Mouse (Mus musculus): ENCODE results near the gene Lmf1. TPM values are rescaled to one million over a fixed set of nuclear protein-coding genes. Genes with fewer than 3 reads are reported as not detected.

Gene Lmf1
- total RNA-seq, 2 experiments from 2014 or later = 22.0 to 25.4 TPM

DNA sequence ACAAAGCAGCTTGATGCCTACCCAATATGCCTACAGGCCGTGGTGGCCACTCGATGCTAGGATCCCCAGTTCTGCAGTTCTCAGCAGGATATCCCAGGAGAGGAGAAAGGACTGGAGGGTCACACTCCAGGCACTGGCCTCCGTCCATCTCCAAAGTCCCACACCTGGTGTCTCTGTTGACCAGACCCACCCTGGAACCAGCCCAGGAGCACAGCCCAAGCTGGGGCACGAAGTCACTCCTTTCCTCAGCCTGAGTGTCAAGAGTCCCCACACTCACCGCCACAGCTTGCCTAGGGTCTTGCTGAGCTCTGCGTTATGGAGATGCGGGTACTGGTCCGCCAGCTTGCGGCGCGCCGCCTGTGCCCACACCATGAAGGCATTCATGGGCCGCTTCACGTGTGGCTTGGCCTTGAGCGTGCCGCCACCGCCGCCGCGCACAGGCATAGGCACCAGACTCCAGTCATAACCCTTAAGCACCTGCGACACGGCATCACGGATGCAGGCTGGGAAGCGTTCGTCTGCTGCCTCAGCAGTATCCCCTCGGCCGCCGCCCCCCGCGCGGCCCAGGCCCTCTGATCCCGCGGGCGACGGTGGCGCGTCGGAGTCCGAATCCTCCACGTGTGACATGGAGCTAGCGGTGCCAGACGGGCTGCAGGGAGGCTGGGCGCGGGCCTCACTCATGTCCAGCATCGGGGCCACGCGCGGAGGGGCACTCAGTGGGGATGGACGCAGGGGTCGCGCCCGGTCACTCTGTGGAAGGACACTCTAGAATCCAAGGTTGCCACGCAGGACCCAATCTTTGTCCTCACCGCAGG is 8.8 kb upstream of the Lmf1 start:
- DNase-seq (ENCODE audit: extremely low spot score in 1 of 2, low spot score in 2 of 2) = peak in 1 of 2 experiments; percentile 44
- intact Hi-C loops (cut with DNase I) = loop anchor here (1.0 to 5.0 kb wide), 3 partner anchors 14 to 232 kb away; no protein-coding TSS in a partner anchor
- Histone ChIP-seq H3K4me3 (peak overlapping the region; percentile 63), H3K27ac (peak overlapping the region; percentile 87)
- no peak for TF ChIP-seq CTCF (IDR thresholded peaks at IDR 0.05)

DNA sequence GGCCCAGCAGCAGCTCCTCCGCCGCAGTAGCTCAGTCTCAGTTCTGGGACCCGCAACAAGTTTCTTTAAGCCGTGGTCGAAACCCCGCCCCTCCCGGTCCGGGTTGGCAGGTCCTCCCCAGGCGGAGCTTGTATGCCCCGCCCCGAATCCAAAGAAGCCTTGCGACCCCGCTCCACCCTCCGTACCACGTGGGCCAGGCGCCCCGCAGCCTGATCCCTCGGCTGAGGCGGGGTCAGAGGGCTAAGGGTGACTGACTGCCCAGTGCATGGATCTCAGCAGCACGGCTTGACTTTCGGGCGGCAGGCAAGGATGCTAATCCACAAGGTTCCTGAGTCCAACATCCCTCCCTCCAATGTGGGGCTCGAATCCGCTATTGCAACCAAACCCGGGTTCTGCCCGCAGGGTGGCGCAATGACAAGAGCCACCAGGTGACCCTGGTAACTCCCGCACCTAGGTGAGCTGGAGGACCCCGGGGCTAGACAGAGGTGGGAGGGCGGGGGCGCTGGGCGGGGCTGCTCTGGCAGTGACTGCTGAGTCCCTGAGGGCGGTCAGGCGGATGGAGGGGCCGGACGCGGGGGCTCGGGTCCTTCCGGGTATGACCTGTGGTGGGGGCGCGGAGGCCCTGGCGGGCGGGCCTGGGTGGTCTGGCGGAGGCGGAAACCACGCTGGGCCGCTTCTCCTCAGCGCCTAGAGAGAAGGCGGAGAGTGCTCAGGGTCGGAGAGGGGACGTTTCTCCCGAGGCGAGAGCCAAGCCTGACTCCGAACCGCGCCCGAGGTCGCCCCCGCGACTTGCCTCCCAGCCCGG is 8.0 kb upstream of the Lmf1 start, which contains the start of gene Sox8:
Gene Sox8 (minus strand): TSS at position 39 of the 805 bp plus-strand sequence.
- intact Hi-C loops (cut with DNase I) = loop anchor here (1.0 to 5.0 kb wide), 2 partner anchors 127 to 231 kb away; no protein-coding TSS in a partner anchor
- DNase-seq (ENCODE audit: extremely low spot score in 1 of 2, low spot score in 2 of 2) = peak; percentile 91 to 93
- TF ChIP-seq CTCF (IDR thresholded peaks at IDR 0.05) = peak; percentile 50
- H3K4me3 ChIP-seq = peak within 1 kb of the TSS; percentile 63
- H3K27ac ChIP-seq = peak within 1 kb of the TSS; percentile 87

DNA sequence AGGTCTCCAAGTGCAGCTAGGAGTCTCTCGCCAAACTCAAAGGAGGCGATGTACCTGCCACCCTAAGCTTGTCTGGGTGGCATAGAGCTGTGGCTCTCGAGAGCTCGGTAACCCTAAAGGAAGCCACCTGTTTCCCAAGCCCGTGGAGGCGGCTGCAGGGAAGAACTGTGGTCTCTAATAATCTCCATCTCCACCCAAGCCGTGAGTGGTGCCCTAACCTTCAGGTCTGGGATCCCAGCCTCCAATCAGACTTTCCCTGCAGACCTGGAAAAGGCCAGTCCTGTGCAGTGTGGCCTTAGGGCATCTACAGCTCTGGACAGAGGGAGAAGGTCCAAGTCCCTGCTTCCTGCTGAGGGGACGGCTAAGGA is 7.4 kb upstream of the Lmf1 start:
- Histone ChIP-seq H3K4me3 (peak overlapping the region; percentile 63), H3K27ac (peak overlapping the region; percentile 82)
- DNase-seq (ENCODE audit: extremely low spot score in 1 of 2, low spot score in 2 of 2) = no peak
- intact Hi-C loops (cut with DNase I) = loop anchor here (5.0 kb wide), 1 partner anchor 231 kb away; no protein-coding TSS in a partner anchor
- no peak for TF ChIP-seq CTCF (IDR thresholded peaks at IDR 0.05)

DNA sequence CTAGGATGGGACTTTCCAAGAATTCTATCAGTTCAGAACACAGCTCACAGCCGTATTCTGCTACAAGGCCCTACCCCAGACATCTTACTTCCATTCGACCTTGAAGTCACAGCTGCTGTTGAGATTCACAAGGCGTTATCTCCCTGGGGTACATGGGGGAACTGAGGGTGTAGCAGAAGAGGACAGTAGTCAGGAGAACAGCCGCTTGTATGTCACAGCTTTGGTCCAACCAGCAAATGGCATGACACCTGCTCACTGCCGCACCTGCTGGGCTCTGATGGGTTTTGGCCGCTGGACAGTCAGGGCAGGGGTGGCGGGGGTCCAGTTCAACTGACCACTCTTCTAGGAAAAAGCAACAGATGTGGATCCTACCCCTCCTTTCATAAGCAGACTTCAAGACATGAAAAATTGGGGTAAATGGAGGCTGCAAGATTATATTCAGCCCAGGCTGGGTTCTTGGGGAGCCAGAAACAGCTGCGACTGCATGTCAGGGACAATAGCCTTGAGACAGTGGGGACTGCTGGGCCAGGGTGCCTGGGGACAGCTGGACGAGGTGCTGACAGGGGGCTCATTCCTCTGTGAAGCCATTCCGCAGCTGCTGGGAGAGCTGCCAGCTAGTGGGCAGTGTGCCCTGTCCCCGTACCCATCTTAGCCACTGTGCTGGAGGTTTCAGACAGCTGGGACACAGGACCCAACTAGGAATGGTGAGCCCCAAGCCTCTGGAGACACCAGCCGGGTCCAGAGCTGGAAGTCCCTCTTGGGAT is 3.5 kb upstream of the Lmf1 start:
- no peak for TF ChIP-seq CTCF (IDR thresholded peaks at IDR 0.05)
- Histone ChIP-seq H3K4me3 (no peak overlapping the region), H3K27ac (peak overlapping the region; percentile 40; the same call in 1 of the 2 replicates)
- intact Hi-C loops (cut with DNase I) = no loop called here
- DNase-seq (ENCODE audit: extremely low spot score in 1 of 2, low spot score in 2 of 2) = peak in 1 of 2 experiments; percentile 44

DNA sequence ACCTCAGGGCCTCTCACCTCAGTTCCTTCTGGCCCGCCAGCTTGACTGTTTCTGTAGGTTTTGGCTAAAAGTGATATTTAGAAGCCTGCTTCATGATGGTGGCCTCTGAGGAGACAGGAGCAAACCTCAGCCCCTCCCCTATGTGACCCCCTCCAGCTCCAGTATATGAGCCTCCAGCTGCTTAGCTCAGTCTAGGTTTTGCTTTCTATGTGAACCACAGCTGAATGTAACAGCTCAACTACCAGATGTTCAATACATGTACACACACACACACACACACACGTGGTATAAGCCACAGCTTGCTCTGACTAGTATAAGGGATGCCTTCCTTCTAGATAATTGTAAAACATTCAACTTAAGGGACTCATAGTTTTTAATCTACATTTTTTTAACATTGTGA is 2.9 kb upstream of the Lmf1 start:
- DNase-seq (ENCODE audit: extremely low spot score in 1 of 2, low spot score in 2 of 2) = no peak
- intact Hi-C loops (cut with DNase I) = no loop called here
- Histone ChIP-seq H3K27ac (no peak overlapping the region; the same call in 1 of the 2 replicates), H3K4me3 (no peak overlapping the region)
- no peak for TF ChIP-seq CTCF (IDR thresholded peaks at IDR 0.05)

DNA sequence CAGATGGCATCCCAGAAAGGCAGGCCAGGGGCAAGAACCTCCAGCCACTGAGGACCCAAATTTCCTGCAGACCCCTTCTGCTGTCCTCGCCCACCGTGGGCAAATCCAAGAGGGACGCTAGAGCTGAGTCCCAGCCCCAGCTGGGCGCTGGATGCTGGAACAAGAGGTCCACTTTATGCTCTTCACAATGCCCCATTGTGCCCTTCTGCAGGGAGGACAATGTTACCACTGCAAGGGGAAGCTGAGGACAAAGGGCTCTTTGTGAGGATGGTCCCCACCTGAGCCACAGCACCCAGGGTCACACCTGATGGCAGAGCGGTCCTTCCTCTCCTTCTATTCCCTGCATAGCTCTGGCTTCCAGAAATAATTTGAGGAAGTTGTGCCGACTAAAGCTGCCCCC is 1.6 kb upstream of the Lmf1 start:
- Histone ChIP-seq H3K4me3 (no peak overlapping the region), H3K27ac (peak overlapping the region; percentile 90)
- intact Hi-C loops (cut with DNase I) = no loop called here
- no peak for DNase-seq (ENCODE audit: extremely low spot score in 1 of 2, low spot score in 2 of 2)
- no peak for TF ChIP-seq CTCF (IDR thresholded peaks at IDR 0.05)

DNA sequence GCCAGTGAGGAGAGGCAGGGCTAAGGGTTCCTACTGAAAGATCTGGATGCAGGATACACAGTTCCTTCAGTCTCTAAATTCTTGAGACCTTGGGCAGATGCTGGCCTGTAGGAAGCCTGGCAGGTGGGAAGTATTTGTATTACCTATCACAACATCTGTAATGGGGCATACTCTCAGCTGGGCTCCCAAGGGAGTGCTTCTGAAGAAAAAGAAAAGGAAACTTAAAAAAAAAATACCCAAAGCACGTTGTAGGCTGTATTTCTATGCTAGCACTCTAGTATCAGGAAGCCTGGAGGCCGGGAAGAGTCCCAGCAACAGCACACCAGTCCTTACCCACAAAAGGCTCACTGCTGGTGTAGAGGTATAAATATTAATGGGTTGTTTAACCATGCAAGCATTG is 1.2 kb upstream of the Lmf1 start:
- no peak for DNase-seq (ENCODE audit: extremely low spot score in 1 of 2, low spot score in 2 of 2)
- H3K27ac ChIP-seq = peak overlapping the region; percentile 90
- TF ChIP-seq CTCF (IDR thresholded peaks at IDR 0.05) = no peak
- H3K4me3 ChIP-seq = no peak overlapping the region
- intact Hi-C loops (cut with DNase I) = no loop called here

DNA sequence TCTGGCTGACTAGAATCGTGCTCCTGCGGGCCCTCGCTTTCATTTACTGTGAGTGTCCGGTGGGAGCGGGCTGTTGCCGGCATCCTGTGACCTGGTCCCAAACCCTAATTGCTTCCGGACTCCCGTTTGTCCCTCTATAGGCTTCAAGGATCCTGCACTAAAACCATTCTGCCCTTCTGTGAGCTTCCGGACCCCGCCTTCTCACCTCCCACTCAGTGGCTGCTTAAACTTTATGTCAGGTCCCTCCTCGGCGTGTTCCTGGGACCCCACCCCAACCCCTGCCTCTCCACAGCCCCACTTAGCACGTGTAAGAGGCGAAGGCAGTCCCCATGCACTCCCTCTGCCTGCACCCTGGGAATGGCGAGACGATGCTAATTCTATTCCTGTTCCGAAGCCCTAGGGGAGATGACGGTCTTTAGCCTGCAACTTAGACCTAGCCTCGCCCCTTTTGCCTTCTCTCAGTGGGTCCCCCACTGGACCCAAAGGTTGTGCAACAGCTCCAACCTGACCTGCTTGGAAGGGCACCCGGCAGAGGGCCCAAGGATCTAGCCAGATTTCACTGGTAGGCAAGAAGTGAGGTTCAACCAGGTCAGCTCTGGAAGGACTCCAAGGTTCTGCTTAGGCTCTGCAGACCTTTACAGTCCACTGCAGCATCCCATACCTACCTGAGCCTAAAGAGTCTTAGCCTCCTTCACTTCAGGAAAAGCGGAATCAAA is 605 bp downstream of the Lmf1 start:
- DNase-seq (ENCODE audit: extremely low spot score in 1 of 2, low spot score in 2 of 2) = no peak
- intact Hi-C loops (cut with DNase I) = no loop called here
- Histone ChIP-seq H3K4me3 (peak overlapping the region; percentile 87), H3K27ac (peak overlapping the region; percentile 90)
- TF ChIP-seq CTCF (IDR thresholded peaks at IDR 0.05) = no peak; the same call in 1 of the 2 replicates

DNA sequence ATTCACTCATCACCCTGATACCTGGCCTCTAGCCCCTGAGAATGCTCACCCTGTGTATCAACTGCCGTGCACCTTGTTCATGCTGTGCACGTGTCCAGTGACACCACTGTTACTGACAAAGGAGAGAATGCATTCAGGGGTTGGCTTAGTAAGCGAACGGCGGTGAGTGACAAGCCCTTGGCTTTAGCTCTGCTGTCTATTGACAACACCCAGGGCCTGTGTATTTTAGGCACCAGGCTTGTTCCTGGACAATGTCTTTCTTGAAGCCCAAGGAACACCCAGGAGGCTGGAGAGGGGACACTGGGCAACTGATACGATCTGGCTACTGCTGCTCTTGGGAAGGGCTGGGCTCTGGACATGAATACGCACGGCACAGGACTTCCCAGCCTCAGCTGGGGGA is 3.2 kb downstream of the Lmf1 start:
- DNase-seq (ENCODE audit: extremely low spot score in 1 of 2, low spot score in 2 of 2) = no peak
- H3K4me3 ChIP-seq = no peak overlapping the region
- TF ChIP-seq CTCF (IDR thresholded peaks at IDR 0.05) = no peak
- intact Hi-C loops (cut with DNase I) = no loop called here
- no peak overlapping the region for H3K27ac ChIP-seq

DNA sequence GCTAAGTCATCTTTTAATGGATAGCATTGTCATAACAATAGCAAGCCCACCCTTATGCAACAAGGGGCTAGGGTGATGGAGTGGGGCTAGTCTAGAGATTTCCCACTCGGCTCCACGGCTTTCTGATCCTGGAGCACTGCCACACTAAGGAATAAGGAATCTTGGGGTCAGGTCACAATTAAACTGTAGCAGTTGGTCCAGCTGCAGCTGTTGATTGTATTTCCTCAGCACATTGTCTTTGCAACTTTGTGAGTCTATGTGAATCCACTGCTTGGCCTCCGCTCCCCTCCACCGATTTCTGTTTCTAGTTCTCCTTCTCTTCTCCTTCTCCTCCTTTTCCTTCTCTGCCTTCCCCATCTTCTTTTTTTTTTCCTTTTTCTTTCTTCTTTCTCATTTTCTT is 4.2 kb downstream of the Lmf1 start:
- TF ChIP-seq CTCF (IDR thresholded peaks at IDR 0.05) = no peak
- intact Hi-C loops (cut with DNase I) = no loop called here
- DNase-seq (ENCODE audit: extremely low spot score in 1 of 2, low spot score in 2 of 2) = no peak

DNA sequence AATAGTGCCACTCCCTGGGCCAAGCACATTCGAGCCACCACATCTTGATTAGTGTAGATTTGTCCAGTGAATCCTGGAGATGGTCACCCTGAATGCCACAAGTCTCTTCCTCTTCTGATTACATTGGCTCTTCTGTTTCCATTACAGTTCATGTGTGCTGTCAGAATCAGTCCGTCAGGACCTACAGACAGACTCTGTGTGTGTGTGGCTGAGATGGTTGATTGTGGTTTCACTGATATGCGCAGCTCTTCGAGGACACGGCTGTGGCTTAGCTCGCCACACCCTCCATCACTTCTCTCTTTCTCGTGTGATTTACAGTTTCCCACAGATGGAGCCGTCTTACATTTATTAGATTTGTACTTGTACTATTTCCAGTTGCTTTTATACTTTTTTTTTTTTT is 5.0 kb downstream of the Lmf1 start:
- Histone ChIP-seq H3K4me3 (no peak overlapping the region), H3K27ac (no peak overlapping the region)
- intact Hi-C loops (cut with DNase I) = no loop called here
- no peak for DNase-seq (ENCODE audit: extremely low spot score in 1 of 2, low spot score in 2 of 2)
- no peak for TF ChIP-seq CTCF (IDR thresholded peaks at IDR 0.05)

More for the DNA sequence above, 4.2 kb downstream of the Lmf1 start:
- Histone ChIP-seq H3K4me3 (no peak overlapping the region), H3K27ac (no peak overlapping the region)

All from left cerebral cortex, adult 2 months (tissue).